Mouse (Mus musculus) kidney, adult 8-10 months (tissue): Measurements from ENCODE around the gene Mrps18b.

Source experiments
- DNase-seq, 2 experiments: peaks; one replicate each; pipeline ENCODE4 v3.0.0; 2022

The Mrps18b gene

DNA sequence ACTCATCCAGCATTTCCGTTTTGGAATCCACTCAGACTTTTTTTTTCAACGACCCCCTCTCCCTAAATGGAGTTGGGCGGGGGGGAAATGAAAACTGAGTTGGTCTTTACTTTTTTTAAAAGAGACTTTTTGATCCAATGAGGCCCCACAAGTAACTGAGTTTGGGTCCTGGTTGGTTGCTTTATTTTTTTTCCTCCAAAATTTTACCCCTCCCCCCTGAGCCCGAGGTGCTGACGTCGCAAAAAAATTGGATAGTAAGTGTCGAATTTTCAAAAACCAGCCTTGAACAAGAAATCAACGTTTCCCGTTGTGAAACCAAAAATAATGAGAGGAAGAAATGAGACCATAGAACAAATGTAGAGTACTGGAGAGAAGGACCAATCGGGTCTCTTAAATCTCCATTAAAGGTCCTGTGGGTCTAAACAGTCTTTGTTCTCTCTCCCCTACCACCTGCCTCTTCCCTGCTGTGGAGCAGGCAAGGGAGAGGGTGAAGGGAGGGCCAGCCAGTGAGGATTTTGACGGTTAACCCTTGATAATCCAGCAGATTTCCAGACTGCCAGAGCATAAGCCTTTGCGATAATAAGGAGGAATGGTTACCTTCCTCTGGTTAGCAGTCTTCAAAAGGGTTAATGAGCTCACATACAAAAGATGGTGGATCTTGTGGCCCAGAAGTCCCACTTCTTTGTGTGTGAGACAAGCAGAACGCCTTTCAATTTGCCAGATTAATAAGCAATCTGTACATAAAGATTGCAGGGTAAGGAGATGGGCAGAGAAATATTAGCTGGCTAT lies 1.5 kb upstream of the Mrps18b start:
- DNase-seq, result no peak

DNA sequence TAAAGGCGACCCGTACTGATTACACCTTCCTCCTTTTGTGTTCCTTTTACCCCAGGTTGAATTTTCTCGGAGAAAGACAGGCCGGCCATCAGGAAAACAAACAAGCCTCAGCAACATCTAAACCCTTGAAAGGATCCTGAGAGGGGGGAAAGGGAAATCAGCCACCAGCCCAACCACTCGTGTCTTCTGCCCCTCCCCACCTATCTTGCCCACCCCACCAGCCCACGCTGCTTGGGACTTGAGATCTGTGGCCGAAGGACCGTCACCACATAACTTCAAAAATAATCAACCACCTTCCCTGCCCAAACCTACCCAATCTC lies 914 bp upstream of the Mrps18b start:
- no peak for DNase-seq

DNA sequence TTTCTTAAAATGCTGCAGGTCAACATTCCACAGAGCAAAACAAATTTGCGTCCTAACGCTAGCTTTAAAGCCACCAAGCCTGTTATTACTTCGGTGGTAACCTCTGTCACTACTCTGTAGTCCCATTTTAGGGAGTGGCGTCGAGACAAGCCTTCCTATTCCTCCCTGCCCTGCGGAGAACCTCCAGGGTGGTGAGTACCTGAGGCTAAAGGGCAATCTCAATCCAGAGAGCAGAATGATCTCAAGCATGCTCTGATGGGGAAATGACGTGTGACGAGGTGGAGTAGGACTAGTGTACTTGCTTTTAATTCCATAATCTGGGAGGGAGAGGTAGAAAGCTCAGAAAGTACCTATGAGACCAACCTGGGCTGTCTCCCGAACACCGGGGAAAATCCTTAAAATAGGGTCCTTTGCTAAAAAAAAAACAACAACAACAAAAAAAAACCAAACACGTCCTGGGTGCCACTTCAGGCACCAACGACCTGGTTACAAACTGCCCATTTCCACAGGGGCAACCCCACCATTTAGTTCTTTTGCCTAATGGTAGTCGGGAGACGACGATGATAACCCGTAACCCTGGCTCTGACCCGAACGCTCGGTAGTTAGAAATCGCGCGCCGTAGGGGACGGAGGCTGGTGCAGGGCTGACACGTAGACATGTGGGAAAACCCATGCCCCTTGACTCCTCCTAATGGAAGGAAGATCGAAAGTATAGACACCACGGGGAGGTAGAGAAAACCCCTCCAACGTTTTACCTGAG lies 472 bp downstream of the Mrps18b start:
- DNase-seq, result peak; percentile 63 to 65

DNA sequence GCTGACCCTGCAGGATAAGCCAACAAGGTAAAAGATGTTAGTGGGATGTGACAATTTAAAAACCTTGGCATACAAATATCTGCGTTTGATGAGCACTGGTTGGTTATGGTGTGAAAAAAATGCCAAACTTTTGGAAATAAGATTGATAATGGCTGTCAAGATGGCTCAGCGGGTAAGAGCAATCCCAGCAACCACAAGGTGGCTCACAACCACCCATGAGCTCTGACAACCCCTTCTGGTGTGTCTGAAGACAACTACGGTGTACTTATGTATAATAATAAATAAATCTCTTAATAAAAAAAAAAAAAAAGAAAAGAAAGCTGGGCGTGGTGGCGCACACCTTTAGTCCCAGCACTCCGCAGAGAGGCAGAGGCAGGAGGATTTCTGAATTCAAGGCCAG lies 1.2 kb downstream of the Mrps18b start:
- no peak for DNase-seq

DNA sequence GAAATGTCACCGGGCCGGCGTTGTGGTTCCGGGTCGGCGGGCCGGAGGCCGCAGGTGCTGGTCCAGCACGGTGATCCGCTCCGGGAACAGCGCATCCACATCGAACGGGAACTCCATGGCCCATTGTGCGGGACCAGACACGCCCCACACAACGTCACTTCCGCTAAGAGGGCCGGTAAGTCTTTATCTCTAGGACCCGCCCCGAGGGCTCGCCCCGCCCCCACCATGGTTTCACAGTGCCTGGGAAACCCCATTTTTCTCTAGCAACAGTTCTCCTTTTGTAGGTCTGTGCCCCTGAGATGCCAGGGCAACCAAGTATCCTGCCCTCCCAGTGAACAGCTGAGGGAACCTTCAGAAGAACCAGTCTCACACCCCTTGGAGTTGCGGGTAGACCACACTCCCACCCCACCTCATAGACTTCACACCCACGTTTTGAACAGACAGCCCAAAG lies 6.2 kb downstream of the Mrps18b start, which contains the start of gene Atat1:
Gene Atat1 (minus strand): TSS at position 157 of the 451 bp plus-strand sequence.
- DNase-seq, result peak; percentile 94 to 97

DNA sequence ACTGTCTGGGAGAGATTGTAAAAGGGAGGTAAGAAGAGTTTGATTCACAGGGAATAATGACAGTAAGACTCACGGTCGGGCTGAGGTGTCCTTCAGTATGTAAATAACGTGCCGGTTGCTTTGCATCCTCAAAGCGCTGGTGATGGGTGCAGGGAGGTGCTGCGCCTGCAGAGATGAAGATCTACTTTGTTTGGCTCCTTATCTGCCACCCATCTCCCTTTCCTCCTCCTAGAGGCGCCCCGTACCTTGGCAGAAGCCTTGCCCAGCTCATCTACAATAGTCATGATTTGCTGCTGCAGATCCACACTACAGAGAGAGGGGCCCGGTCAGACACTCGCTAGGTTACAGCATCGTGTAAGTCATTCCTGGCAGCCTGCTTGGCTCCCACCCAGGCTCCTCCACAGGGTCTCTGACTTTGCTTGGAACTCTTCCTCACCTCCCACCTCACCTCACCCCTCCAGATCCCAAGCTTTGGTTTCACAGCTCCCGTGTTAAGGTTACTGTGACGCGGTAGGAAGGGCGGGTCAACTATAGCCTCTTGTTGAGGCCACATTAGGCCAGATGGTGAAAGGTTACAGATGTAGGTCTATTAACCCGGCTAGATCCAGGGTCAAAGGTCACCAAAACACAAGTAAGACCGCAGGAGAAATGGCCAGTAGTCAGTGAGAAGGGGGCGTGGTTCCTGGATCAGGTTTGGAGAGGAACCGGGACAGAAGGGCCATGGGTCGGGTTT lies 6.8 kb downstream of the Mrps18b start:
- no peak for DNase-seq

DNA sequence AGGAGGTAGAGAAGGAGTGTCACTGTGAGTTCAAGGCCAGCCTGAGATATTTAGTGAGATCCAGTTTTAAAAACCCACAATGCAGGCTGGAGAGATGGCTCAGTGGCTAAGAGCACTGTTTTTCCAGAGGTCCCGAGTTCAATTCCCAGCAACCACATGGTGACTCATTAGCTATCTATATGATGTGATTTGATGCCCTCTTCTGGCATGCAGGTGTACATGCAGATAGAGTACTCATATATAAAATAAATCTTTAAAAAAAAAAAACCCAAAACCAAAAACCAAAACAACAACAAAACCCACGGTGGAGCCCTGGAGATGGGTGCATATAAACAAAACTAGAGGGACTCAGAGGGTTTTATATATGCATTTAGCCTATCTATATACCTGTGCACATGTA lies 8.6 kb downstream of the Mrps18b start:
- no peak for DNase-seq

DNA sequence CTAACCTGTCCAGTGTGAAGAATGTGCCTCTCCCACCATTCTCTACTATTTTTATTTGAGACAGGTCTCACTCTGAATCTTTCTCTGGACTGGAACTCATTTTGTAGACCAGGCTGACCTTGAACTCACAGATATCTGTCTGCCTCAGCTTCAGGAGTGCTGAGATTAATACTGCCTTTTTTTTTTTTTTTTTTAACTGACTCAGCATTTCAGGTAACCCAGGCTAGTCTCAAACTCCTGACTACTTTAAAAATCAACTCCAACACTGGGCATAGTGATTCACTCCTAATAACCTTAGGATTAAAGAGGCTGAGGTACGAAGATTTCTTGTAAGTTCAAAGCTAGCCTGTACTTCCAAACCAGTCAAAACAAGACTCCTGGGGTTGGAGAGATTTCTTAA lies 10.6 kb downstream of the Mrps18b start:
- DNase-seq, result no peak

DNA sequence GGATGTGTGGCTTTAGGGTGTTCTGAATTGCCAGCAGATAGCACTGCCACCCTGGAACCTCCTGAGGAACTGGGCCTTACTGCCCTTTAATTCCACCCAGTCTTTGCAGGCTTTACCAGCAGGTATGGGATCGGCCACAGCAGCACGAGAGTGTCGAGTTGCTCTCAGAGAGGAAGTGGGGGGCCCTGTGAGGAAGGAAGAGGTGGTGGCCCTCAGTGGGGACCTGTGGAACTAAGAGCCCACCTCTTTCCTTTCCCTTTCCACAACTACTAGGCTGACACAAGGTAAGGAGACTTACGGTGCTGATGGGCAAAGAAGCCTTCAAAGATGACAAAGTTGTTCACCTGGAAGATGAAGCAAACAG lies 12.2 kb downstream of the Mrps18b start:
- DNase-seq, result no peak

DNA sequence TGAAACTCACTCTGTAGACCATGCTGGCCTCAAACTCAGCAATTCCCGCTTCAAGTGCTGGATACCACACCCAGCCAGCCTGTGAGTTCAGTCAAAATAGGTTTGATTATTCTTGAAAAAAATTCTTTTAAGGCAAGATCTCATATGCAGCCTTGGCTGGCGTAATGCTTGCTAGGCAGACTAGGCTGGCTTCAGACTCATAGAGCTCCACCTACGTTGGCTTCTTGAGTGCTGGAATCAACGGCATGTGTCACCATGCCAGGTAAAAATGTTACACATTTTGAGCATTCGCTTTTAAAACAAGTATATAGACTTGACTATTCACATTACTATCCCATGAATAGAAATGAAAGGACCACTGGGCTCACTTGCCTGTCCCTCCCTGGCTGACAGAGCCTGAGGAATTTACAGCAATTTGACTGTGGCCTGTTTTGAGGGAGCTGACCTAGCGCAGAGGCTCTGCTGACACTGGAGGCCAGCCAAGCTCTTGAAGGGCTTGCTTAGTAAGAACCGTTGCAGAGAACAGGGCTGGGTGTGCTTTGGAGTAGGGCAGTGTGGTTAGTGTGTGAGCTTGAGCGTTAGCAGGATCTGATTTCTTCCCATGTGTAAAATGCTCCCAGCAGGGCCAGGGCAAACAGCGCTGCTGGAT lies 12.7 kb downstream of the Mrps18b start:
- peak; percentile 64 to 79 for DNase-seq

DNA sequence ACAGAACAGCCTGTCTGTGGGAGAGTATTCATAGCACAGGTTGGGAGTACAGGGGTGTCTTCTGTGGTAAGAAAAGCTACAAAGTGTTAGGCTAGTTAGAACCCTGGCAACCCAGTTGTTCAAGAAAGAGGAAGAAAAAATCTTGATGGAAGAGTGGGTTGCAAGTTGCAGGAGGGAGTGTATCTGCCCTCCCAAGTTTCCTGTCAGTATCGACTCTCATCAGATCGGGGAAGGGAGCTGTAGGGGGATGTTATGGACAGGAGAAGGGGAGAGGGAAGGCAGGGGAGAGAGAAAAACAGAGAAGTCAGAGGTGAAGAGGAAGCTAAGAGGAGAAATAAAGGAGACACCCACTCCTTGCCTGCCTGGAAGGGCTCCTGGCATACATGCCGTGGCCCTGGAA lies 15.6 kb downstream of the Mrps18b start:
- DNase-seq, result no peak

DNA sequence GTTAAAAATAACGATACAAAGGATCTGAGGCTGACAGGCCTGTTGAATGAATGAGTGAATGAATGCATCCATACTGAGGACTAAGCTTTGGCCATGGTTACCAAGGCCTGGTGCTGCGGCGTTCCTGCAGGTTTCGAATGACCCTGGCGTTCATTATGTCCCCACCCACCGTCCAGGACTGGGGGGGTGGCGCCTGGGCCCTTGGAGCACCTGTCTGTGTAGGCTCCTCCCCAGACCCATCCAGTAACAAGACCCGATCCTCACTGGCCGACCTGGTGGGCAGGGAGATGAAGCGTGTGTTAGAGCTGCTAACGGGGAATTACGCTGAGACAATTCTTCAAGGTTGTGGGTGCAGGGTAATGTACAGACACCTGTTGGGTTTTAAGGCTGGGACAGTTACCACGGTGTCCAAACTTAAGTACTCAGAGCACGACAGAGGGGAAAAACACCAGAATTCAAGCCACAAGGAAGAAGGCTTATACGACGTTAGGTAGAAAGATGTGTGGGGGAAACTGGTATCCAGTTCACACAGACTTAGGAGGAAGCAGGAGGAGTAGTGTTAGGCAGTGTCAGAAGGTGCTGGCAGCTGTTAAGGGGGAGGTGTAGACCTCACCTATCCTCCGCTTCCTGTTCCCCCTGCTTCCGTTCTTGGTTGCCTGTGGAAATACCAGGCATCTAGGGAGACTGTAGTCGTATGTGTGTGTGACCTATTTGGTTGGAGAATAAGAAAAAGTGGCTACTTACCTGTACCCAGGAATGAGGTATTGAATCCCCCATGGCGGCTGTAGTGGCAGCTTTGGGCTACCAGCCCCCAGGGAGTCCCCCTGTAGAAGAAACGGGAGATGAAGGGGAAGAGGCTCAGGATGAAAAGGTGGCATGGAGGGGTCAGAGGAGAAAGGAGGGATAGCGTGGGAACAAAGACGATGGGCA lies 18.3 kb downstream of the Mrps18b start:
- peak in 1 of 2 experiments; percentile 34 for DNase-seq

DNA sequence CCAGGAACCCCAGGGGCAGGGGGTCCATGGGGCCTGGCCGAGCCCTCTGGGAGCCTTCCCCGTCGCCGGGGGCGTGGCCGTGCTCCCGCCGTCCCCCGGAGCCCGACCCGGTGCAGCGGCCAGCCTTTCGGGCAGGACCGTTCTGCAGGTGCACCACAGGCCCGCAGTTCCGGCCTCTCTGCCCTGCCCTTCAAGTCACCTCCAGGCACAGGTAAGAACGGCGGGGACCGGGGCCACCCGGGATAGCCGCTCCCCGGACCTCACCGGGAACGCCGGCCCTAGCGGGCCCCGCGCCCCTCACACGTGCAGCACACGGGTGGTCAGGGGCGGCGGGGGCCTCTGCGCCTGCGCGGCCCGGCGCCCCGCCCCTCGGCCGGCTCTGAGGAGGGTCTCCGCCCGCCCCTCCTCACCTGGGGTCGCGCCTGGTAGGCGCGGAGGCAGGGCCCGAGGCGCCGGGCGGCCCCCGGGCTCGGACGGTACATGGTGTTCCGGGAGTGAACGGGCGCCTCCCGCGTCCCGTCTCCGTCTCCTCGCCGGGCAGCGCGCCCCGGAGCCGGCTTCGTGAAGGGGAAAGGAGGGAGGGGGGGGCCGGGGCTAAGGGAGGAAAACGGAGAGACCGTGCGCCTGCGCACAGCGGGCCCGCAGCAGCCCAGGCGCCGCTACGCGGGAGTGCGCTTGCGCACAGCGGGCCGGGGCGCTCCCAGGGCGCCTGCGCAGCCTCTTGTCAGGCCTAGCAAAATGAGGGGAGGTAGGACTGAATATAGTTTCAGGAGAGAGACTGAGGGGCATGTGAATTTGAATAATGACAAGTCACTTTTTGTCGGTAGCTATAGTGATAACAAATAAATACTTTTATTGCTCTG lies 19.2 kb downstream of the Mrps18b start, which contains the start of gene 2310061I04Rik:
Gene 2310061I04Rik (minus strand): TSS at position 651 of the 863 bp plus-strand sequence.
- peak; percentile 91 to 92 for DNase-seq

DNA sequence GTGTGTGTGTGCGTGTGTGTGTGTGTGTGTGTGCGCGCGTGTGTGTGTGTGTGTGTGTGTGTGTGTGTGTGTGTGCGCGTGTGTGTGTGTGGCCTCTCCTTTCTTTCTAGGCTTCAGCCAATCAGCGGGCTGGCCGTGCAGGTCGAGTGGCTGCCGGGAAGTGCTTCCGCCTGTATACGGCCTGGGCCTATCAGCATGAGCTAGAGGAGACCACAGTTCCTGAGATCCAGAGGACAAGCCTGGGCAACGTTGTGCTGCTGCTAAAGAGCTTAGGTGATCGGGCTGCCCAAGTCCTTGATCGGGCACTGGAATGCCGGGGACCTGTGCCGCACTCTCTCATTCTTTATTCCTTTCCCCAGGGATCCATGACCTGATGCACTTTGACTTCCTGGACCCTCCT lies 28.5 kb downstream of the Mrps18b start:
- DNase-seq, result no peak

DNA sequence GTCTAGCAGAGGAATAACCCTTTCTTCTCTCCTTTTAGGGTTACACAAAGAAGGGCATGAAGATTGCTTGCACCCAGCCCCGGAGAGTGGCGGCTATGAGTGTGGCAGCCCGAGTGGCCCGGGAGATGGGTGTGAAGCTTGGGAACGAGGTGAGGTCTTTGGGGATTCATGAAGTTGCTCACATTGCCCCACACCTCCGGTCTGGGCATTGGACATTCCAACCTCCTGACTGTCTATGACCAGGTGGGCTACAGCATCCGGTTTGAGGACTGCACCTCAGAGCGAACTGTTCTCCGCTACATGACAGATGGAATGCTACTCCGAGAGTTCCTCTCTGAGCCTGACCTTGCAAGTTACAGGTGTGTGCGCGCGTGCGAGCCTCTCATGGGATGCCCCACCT lies 32.4 kb downstream of the Mrps18b start:
- no peak for DNase-seq

DNA sequence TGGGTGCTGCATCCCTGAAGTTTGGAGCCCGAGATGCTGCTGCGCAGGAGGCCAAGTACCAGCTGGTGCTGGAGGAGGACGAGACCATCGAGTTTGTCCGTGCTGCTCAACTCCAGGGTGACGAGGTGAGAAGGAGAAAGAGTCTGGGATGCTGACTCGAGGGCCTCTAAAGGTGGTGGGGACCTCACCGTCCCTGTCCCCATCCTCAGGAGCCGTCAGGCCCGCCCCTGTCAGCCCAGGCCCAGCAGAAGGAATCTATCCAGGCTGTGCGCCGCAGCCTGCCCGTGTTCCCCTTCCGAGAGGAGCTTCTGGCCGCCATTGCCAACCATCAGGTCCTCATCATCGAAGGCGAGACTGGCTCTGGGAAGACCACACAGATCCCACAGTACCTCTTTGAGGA lies 33.3 kb downstream of the Mrps18b start:
- no peak for DNase-seq

DNA sequence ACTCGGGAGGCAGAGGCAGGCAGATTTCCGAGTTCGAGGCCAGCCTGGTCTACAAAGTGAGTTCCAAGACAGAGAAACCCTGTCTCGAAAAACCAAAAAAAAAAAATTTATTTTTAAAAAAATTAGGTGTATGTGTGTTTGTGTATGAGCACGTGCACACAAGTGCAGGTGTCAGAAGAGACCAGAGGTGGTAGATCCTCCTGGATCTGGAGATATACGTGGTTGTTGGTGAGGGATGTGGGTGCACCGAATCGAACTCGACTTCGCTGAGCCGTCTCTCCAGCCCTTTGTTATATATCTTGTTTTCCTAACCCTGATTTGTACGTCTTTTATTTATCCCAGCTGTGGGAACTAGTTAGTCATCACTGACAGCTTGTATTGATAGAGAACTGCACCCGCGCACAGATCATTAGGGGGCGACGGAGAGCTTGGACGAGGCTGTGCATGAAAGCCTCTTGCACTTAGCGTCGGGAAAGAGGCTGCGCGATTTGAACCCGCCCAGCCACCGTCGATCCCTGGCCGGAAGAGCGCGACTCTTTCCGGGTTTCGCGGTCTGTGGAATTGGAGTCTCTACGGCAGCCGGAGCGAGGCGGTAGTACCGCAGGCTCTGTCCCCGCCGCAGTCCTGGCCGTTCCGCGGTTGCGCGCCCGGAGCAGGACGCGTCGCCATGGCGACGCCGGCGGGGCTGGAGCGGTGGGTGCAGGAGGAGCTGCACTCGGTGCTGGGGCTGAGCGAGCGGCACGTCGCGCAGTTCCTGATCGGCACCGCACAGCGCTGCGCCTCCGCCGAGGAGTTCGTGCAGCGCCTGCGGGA lies 36.7 kb downstream of the Mrps18b start, which contains the start of gene Dhx16:
Gene Dhx16 (plus strand): TSS at position 575 of the 813 bp plus-strand sequence.
- DNase-seq, result peak; percentile 94 to 96

DNA sequence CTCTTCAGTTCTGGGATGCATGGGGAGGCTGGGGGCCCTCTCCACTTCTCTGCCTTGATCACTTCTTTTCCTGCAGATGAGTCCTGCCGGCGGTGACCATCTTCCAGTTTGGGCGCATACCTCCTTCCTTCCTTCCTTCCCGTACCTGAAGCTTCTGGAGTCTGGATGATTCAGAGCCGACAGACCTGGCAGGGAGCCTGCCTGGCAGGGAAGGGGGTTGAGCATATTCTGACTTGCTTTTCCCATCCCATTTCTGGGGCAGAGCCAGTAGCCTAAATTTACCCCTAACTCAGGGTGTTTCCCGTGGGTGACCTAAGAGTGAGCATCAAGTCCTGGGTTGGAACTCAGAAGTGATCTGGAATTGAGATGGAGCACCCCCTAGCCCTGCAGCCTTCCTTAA lies 41.5 kb downstream of the Mrps18b start:
- DNase-seq, result peak; percentile 39 to 52

DNA sequence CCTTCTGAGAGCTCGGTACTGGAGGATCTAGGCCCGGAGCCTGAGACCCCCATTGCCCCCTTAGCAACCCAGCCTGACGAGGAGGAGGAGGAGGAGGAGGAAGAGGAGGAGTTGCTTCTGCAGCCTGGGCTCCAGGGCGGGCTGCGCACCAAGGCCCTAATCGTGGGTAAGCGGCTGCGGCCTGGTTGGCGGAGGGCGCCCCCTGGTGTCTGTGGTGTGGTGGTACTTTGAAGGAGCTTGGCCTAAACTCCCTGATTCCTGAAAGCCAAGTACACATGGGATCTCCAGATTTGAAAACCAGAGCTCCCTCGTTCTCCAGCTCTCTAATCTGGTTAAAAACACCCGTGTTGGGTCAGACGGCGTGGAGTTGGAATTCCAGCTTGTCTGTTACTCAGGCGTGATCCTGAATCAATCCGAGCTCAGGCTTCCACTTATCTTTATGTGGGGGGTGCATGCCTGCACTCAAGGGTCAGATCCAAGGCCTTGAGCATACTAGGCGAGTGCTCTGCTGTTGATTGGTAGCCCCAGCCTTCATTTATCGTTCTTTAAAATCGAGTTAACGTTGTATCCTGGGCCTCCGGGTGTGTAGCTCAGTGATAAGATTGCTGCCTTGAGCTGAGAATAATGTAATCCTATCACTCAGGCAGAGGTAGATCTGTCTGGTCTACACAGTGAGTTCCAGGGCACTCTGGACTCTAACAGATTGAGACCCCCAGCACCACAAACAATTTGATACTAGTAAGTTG lies 42.2 kb downstream of the Mrps18b start:
- DNase-seq, result peak; percentile 76 to 85
